Mouse (Mus musculus) hindbrain, embryonic 10.5 days (tissue): ENCODE data around the gene Xxylt1. TPM values are rescaled to one million over a fixed set of nuclear protein-coding genes. Genes with fewer than 3 reads are reported as not detected.
A peak's percentile ranks its signal among the peaks of the same experiment; 100 is the strongest.

ENCODE experiments used
- DNase-seq: peaks from one replicate; pipeline ENCODE4 v3.0.0-alpha.2; 2017; ENCODE audit warnings: low spot score
- H3K27ac ChIP-seq: fragments of 300-500 bp; sonication (generic); 2 replicates; pipeline ENCODE4 v1.5.1; 2016; ENCODE audit warnings: mild to moderate bottlenecking, moderate library complexity
- H3K27me3 ChIP-seq: fragments of 300-500 bp; sonication (generic); 2 replicates; pipeline ENCODE4 v1.6.1; 2016; ENCODE audit warnings: mild to moderate bottlenecking; ENCODE audit not compliant: poor library complexity, insufficient read depth, severe bottlenecking
- H3K36me3 ChIP-seq: fragments of 300-500 bp; sonication (generic); 2 replicates; pipeline ENCODE4 v1.6.1; 2016; ENCODE audit warnings: mild to moderate bottlenecking, moderate library complexity
- H3K4me1 ChIP-seq: fragments of 300-500 bp; sonication (generic); replicated peaks from 2 replicates; pipeline ENCODE4 v1.6.1; 2016; ENCODE audit warnings: mild to moderate bottlenecking
- H3K4me3 ChIP-seq: fragments of 300-500 bp; sonication (generic); 2 replicates; pipeline ENCODE4 v1.5.1; 2016; ENCODE audit warnings: mild to moderate bottlenecking, moderate library complexity
- H3K9me3 ChIP-seq: fragments of 300-500 bp; sonication (generic); 2 replicates; pipeline ENCODE4 v1.6.1; 2016; ENCODE audit warnings: mild to moderate bottlenecking, moderate library complexity
- WGBS: fragments of 180-500 bp; shearing (Covaris S2); methylation state at CpG from one replicate; pipeline ENCODE4 v1.1.7; 2016; 5-methylcytosine and 5-hydroxymethylcytosine counted together
- polyA plus RNA-seq: library from polyadenylated mRNA; unstranded; fragments of >200 nt; fragmentation: Nextera tagmentation; extraction: Ambion mirVana; gene quantifications from 2 replicates; pipeline ENCODE4 v1.2.1, GENCODE M21; 2016

The Xxylt1 gene
- polyA plus RNA-seq, 1 experiment from 2014 or later, result 12.1 TPM

DNA sequence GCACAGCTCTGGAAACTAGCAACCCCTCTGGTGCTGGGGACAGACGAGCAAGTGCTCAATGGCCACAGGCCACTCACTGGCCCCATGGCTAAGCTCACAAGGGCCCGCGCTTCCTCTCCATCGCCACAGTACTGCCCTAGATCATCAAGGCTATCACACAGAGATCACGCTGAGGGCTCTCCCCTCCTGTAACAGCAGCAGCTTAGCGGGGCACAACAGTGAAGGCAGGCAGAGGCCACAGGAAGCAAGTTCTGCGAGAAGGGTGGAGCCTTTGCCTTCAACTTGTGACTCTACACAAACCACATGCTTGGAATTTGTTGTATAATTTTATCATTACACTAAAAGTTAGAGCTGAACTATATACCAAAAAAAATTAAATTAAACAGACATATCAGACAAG, 46.0 kb downstream of the Xxylt1 start:
- no peak for DNase-seq
- Histone ChIP-seq H3K4me3 (no peak overlapping the region), H3K27ac (peak overlapping the region; percentile 84), H3K4me1 (peaks cover 31% of the 10 kb centered on the region), H3K9me3 (no peaks in the 10 kb centered on the region), H3K27me3 (no peaks in the 10 kb centered on the region), H3K36me3 (no peaks in the 10 kb centered on the region)
- WGBS, result 72% methylated on average over 7 of the region's 7 CpGs

DNA sequence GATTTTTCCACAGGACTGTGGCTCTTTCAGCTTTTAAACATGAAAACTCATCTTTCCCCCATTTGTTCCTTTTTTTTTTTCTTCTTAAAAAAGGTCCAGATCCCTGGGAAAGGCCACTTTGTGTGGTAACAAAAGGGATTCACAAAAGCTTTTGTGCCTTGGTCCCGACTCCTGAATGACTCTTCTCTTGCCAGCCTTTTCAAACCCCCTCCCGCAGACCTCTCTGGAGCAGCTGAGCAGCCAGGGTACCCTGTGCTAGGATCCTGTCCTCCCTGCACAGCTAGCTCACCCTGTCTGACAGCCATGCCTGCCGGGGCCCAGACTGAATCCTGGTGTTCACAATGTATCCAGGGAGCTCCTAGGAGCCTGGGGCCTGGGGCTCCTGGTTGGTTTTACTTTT, 47.2 kb downstream of the Xxylt1 start:
- peak; percentile 50 for DNase-seq
- Histone ChIP-seq H3K4me3 (no peak overlapping the region), H3K36me3 (no peaks in the 10 kb centered on the region), H3K27ac (peak overlapping the region; percentile 84), H3K27me3 (no peaks in the 10 kb centered on the region), H3K4me1 (peaks cover 43% of the 10 kb centered on the region), H3K9me3 (no peaks in the 10 kb centered on the region)
- 28% methylated on average over 3 of the region's 3 CpGs for WGBS

DNA sequence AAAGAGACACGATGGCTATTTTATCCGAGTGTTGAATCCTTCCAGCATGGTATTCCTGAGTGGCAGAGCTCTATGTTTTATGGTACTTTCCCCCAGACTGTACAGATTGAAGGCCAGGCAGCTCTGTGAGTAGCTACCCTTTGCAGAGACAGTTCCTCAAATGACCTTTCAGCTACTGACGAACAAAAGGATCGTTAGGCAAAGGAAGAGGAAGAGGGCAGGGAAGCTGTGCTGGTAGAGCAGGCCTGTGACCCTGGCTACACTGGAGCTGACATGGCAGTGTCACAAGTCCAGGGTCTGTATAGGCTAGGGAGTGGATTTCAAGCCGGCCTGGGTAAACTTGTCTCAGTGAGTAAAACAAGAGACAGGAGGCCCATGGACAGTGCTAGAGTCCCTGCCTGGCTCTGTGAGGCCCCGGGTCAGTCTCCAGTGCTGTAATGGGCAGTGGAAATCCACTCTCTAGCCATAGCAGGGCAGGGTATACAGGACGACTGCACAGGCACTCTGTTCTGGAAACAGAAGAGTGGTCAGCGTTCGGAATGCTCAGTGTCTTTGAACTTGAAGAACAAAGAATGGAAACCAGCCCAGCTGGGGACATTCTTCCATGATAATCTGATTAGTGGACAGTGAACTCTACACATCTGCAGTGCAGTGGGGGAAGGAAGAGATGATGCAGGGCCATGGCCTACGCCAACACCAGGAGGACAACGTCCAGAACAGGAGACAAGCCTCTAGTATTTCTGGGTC, 51.3 kb downstream of the Xxylt1 start:
- WGBS, result 72% methylated on average over 11 of the region's 11 CpGs
- Histone ChIP-seq H3K27me3 (no peaks in the 10 kb centered on the region), H3K4me3 (no peak overlapping the region), H3K4me1 (peaks cover 41% of the 10 kb centered on the region), H3K27ac (peak overlapping the region; percentile 76), H3K9me3 (no peaks in the 10 kb centered on the region), H3K36me3 (no peaks in the 10 kb centered on the region)
- no peak for DNase-seq

DNA sequence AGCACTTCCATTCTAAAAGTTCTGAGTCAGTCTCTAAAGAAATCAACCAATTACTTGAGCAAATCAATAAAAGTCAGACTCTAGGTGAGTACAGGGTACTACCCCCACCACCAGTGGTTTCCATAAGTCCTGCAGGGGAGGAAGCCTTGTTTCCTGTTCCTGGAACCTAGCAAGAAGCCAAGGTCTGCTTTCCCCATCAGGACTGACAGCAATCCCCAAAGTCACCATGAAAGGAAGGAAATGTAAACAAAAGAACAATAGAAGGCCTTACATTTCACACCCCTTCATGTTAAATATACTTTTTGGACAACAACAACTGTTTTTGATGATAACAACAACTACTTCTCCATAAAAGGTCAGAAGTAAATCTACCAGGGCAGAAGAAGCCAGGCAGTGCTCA, 53.6 kb downstream of the Xxylt1 start:
- Histone ChIP-seq H3K4me3 (no peak overlapping the region), H3K9me3 (no peaks in the 10 kb centered on the region), H3K36me3 (no peaks in the 10 kb centered on the region), H3K27me3 (no peaks in the 10 kb centered on the region), H3K27ac (no peak overlapping the region), H3K4me1 (peaks cover 41% of the 10 kb centered on the region)
- DNase-seq, result no peak

DNA sequence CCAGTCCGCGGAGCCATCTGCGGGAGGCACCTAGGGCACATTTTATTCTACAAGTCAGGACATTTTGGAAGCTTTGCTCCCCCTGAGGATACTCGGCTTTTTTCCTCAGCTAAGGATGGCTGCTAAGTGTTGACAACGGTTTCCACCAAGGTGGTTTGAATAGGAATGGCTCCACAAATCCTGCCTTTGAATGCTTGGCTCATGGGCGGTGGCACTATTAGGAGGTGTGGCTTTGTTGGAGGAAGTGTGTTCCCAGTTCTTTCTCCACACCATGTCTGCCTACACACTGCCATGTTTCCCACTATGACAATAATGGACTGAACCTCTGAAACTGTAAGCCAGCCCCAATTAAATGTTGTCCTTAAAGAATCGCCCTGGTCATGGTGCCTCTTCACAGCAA, 55.7 kb downstream of the Xxylt1 start:
- no peaks in the 10 kb centered on the region for H3K36me3 ChIP-seq
- H3K4me3 ChIP-seq, result no peak overlapping the region
- H3K27me3 ChIP-seq, result no peaks in the 10 kb centered on the region
- no peak overlapping the region for H3K27ac ChIP-seq
- DNase-seq, result no peak
- peaks cover 51% of the 10 kb centered on the region for H3K4me1 ChIP-seq
- no peaks in the 10 kb centered on the region for H3K9me3 ChIP-seq
- WGBS, result 92% methylated on average over 7 of the region's 7 CpGs

DNA sequence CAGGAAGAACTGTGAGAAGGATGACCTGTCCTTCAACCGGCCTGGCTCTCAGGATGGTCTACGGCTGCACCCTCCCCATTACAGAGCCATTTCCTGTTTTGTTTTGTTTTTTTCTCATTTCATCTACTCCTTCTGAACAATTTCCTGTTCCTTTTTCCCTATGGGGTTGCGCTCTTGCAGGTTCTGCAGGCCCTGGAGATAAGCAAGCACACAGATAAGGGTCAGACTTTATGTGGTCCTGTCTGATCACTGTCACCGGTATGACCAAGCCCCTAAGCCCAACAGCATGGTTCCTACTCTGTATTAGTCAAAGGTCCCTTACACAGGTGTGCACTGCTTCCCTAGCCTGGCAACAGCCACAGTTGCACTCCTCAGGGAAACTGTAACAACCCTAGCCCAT, 56.2 kb downstream of the Xxylt1 start:
- 92% methylated on average over 4 of the region's 4 CpGs for WGBS
- Histone ChIP-seq H3K4me1 (peaks cover 48% of the 10 kb centered on the region), H3K36me3 (no peaks in the 10 kb centered on the region), H3K27me3 (no peaks in the 10 kb centered on the region), H3K4me3 (no peak overlapping the region), H3K9me3 (no peaks in the 10 kb centered on the region), H3K27ac (no peak overlapping the region)
- no peak for DNase-seq

DNA sequence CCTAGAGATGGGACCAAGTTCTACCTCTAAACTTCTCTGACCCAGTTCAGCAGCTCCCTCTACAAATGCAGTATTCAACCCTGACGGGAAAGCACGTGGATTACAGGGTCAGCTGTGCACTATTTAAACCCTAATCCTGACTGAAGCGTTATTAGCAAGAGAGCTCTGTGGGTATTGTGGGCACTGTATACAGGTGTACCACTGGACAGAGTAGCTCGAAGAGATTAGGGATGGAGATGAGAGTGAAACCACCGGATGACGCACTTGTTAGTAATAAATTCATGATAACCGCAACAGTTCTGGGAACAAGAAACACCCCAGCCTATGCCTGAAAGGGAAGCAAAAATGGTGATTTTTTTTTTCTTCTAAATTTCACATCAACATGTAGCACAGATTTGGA, 57.0 kb downstream of the Xxylt1 start:
- Histone ChIP-seq H3K4me3 (no peak overlapping the region), H3K4me1 (peaks cover 45% of the 10 kb centered on the region), H3K9me3 (no peaks in the 10 kb centered on the region), H3K27ac (0 out of 2 replicates have a peak overlapping the region, but pooled peaks have one; percentile 17), H3K27me3 (no peaks in the 10 kb centered on the region), H3K36me3 (no peaks in the 10 kb centered on the region)
- 76% methylated on average over 7 of the region's 7 CpGs for WGBS
- DNase-seq, result no peak

DNA sequence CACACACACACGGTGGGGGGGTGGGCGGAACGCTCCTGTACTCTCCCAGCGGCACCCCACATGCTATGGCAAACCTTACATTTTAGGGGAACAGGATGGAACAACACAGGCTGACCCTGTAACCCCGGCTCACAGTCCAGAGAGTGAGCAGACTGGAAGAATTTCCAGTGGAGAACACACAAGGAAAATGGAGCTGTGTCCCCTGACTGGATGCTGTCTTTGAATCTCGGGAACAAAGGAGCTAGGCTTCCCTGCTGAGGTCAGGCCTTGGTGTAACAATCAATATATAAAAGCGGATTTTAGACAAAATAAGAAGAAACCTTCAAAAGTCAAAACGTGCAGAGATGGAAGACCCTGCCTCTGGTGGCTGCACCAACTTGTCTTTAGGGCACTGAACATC, 57.4 kb downstream of the Xxylt1 start:
- H3K4me1 ChIP-seq, result peaks cover 45% of the 10 kb centered on the region
- H3K9me3 ChIP-seq, result no peaks in the 10 kb centered on the region
- 0 out of 2 replicates have a peak overlapping the region, but pooled peaks have one; percentile 17 for H3K27ac ChIP-seq
- no peaks in the 10 kb centered on the region for H3K27me3 ChIP-seq
- no peaks in the 10 kb centered on the region for H3K36me3 ChIP-seq
- no peak overlapping the region for H3K4me3 ChIP-seq
- 62% methylated on average over 8 of the region's 8 CpGs for WGBS
- no peak for DNase-seq

DNA sequence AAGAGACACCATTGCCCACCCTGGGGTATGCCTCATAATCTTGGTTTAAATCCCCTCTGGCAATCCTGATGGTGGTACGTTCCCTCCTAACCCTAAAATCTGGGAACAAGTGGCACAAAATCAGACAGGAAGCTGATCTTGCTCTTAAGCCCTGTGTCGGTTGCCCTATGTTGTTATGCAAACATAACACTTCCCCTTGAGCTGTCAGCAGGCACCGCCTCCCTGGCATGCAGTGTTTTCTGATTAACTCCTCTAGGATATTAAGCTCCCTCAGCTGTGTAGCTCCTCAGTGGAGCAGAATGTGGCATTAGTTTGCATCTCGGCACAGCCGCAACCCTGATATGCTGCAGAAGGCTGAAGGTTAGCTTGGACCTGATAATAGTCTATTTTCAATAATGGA, 58.9 kb downstream of the Xxylt1 start:
- Histone ChIP-seq H3K4me3 (no peak overlapping the region), H3K27ac (no peak overlapping the region), H3K27me3 (no peaks in the 10 kb centered on the region), H3K4me1 (peaks cover 45% of the 10 kb centered on the region), H3K36me3 (0 out of 2 replicates have a peak, but pooled peaks cover 3% of the 10 kb centered on the region), H3K9me3 (no peaks in the 10 kb centered on the region)
- 74% methylated on average over 5 of the region's 5 CpGs for WGBS
- no peak for DNase-seq

DNA sequence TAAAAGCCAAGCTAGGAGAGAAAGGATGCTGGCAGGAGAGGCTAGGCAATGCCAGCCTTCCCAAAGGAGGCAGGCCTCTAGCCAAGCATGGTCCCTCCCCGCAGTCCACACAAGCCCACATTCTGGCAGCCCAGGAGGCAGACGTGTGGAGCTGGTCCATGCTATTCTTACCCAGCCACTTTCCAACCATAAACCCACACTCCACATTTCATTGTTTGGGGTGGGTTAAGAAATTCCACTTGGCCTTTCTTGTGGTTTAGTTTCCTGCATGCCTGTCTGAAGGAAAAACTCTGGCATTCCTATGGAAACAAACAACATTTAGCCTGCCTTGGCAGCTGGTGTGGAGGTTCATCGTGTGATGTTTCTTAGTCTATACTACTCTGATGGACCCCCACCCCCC, 61.7 kb downstream of the Xxylt1 start:
- no peak overlapping the region for H3K27ac ChIP-seq
- no peaks in the 10 kb centered on the region for H3K27me3 ChIP-seq
- no peak overlapping the region for H3K4me3 ChIP-seq
- H3K4me1 ChIP-seq, result peaks cover 37% of the 10 kb centered on the region
- WGBS, result 82% methylated on average over 3 of the region's 3 CpGs
- 0 out of 2 replicates have a peak, but pooled peaks cover 3% of the 10 kb centered on the region for H3K36me3 ChIP-seq
- H3K9me3 ChIP-seq, result no peaks in the 10 kb centered on the region
- no peak for DNase-seq

DNA sequence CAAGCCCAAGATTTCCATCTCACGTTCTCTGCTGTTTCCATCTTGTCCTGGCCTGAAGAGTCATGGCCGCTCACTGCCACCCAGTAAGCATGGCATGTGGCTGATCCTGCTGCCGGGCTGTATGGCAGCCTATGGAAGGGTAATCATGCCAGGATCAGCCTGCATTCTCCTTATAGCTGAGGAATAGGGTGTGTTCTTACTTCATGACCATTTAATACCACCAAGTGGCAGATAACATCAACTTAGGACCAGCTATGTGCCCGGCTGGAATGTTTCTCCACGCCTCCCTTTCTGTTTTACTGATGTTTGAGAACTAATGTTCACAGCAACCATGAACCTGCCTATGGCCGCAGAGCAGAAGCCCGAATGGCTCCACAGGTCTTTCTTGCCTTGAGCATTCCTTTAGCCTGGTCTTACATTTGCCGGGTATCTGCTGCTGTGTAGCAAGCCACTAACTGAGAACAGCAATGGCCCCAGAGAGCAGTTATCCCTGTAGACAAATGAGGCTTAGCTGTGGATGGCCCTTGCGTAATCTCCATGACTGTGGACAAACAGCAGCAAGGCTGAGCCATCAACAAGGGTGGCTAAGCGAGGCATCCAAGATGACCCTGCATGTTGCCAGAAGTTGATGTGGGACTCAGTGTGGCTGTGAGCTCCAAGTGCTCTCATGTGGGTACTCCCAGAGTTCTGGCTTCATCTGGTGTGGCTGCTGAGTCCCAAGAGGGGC, 63.4 kb downstream of the Xxylt1 start:
- no peak overlapping the region for H3K4me3 ChIP-seq
- no peak overlapping the region; the same call in 1 of the 2 replicates for H3K27ac ChIP-seq
- no peaks in the 10 kb centered on the region for H3K27me3 ChIP-seq
- 95% methylated on average over 10 of the region's 10 CpGs for WGBS
- no peak for DNase-seq
- H3K36me3 ChIP-seq, result 0 out of 2 replicates have a peak, but pooled peaks cover 3% of the 10 kb centered on the region
- H3K4me1 ChIP-seq, result peaks cover 25% of the 10 kb centered on the region
- no peaks in the 10 kb centered on the region for H3K9me3 ChIP-seq

DNA sequence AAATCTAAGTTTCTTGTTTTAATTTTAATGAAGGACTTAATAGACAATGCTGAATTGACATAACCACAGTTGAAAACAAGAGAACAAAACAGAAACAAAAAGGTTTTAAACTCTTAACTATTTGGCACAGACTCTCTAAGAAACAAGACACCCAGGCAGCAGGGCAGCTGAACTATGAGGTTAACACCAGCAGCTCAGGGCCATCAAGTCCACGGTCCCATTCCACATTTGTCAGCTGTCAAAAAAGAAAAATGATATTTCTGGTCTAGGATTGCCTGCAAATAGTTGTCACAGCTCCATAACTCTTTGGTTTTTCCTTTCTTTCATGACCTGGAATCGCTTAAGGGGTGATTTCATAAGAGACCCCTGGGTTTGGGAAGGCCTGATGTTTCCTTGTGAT, 64.6 kb downstream of the Xxylt1 start:
- peaks cover 26% of the 10 kb centered on the region for H3K4me1 ChIP-seq
- H3K27me3 ChIP-seq, result no peaks in the 10 kb centered on the region
- H3K27ac ChIP-seq, result no peak overlapping the region
- no peak overlapping the region for H3K4me3 ChIP-seq
- 0 out of 2 replicates have a peak, but pooled peaks cover 3% of the 10 kb centered on the region for H3K36me3 ChIP-seq
- DNase-seq, result no peak
- H3K9me3 ChIP-seq, result no peaks in the 10 kb centered on the region
- 80% methylated on average over 2 of the region's 2 CpGs for WGBS

DNA sequence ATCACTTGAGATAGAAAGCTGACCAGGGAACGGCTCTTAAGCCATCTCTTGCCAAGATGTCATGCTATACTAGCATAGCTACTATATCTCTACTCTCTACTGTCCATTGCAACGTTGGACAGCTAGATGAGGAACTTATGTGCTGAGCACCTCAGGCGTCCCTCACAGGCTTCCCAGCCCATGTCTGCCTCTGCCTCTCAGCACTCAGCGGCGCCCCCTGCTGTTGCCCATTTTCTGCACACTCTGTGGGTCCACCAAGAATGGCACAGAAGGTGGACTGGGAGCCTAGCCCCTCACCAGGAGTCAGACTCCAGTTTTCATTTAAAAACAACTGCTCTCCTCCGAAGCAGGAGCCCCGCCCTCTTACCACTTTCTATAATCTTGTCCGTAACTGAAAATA, 65.1 kb downstream of the Xxylt1 start:
- Histone ChIP-seq H3K9me3 (no peaks in the 10 kb centered on the region), H3K27ac (no peak overlapping the region), H3K4me3 (no peak overlapping the region), H3K27me3 (no peaks in the 10 kb centered on the region), H3K4me1 (peaks cover 21% of the 10 kb centered on the region), H3K36me3 (0 out of 2 replicates have a peak, but pooled peaks cover 3% of the 10 kb centered on the region)
- WGBS, result 75% methylated on average over 8 of the region's 8 CpGs
- DNase-seq, result no peak
